ENCODE assay signal across 11 mouse cellular contexts in genomic region chr2:154209112-154209511, GRCm38 (mm10). TPM values are rescaled to one million over a fixed set of nuclear protein-coding genes. Genes with fewer than 3 reads are reported as not detected.
A peak's percentile ranks its signal among the peaks of the same experiment; 100 is the strongest.
DNase-seq lines count a peak whose midpoint lies in the region; ATAC-seq and TF ChIP-seq lines count a peak whose summit lies in the region.
"Had no signal": no experiment of that assay in that cellular context is flagged by ENCODE, and none has a peak within 500 bp of the region (broad histone marks: within the 10 kb centered on the region; RNA-seq: fewer than 3 reads in every experiment).

No protein-coding gene starts in this region.

- H3K27ac ChIP-seq in forebrain, postnatal 0 days (ENCODE audit: low read depth, low read length), result no peak overlapping the region
- no peak overlapping the region for H3K27ac ChIP-seq in forebrain, embryonic 16.5 days (ENCODE audit: low read length)
- H3K27ac ChIP-seq: embryonic facial prominence, embryonic 13.5 days had no signal

- CTCF ChIA-PET in Patski (lab: Charles Lee), result interaction anchor here (1.6 kb wide), 1 partner anchor 12 kb away, joined by 4 read pairs; no protein-coding TSS in a partner anchor

- no peaks in the 10 kb centered on the region for H3K4me1 ChIP-seq in forebrain, postnatal 0 days (ENCODE audit: insufficient read depth)
- H3K4me1 ChIP-seq in forebrain, embryonic 16.5 days (replicated peaks; ENCODE audit: control insufficient read depth, insufficient read depth, low read length), result no peaks in the 10 kb centered on the region
- no peaks in the 10 kb centered on the region for H3K4me1 ChIP-seq in lung, adult 2 months (ENCODE audit: control insufficient read depth, insufficient read depth, low read length)
- H3K4me1 ChIP-seq: embryonic facial prominence, embryonic 13.5 days had no signal

- H3K36me3 ChIP-seq in forebrain, postnatal 0 days (ENCODE audit: insufficient read depth), result no peaks in the 10 kb centered on the region
- no peaks in the 10 kb centered on the region for H3K36me3 ChIP-seq in forebrain, embryonic 16.5 days (ENCODE audit: control insufficient read depth, insufficient read depth)
- H3K36me3 ChIP-seq: embryonic facial prominence, embryonic 13.5 days; heart, embryonic 12.5 days had no signal

- TF ChIP-seq POLR2A in lung, adult 2 months (IDR thresholded peaks at IDR 0.05; ENCODE audit: borderline replicate concordance, extremely low read depth, low read depth, low read length), result no peak

- no peaks in the 10 kb centered on the region for H3K27me3 ChIP-seq in forebrain, postnatal 0 days (ENCODE audit: insufficient read depth, low read length)
- H3K27me3 ChIP-seq in forebrain, embryonic 16.5 days (replicated peaks; ENCODE audit: control insufficient read depth, insufficient read depth, low read length), result no peaks in the 10 kb centered on the region
- H3K27me3 ChIP-seq in Patski, result peaks cover 3% of the 10 kb centered on the region
- H3K27me3 ChIP-seq: embryonic facial prominence, embryonic 13.5 days had no signal

- 8% methylated on average over 3 of the region's 3 CpGs for WGBS in forebrain, postnatal 0 days
- 17% methylated on average over 3 of the region's 3 CpGs for WGBS in forebrain, embryonic 16.5 days
- WGBS in lung, adult 2 months, result 4% methylated on average over 3 of the region's 3 CpGs

- H3K4me2 ChIP-seq in forebrain, postnatal 0 days (ENCODE audit: low read depth), result no peak overlapping the region
- H3K4me2 ChIP-seq in forebrain, embryonic 16.5 days (ENCODE audit: low read length), result no peak overlapping the region
- H3K4me2 ChIP-seq: embryonic facial prominence, embryonic 13.5 days; heart, embryonic 12.5 days had no signal

- H3K4me3 ChIP-seq in forebrain, postnatal 0 days (ENCODE audit: low read depth, low read length), result no peak overlapping the region
- H3K4me3 ChIP-seq in forebrain, embryonic 16.5 days (replicated peaks; ENCODE audit: low read length), result no peak overlapping the region
- H3K4me3 ChIP-seq in lung, adult 2 months (replicated peaks; ENCODE audit: extremely low read depth, low read depth, low read length), result no peak overlapping the region
- H3K4me3 ChIP-seq: embryonic facial prominence, embryonic 13.5 days; heart, embryonic 12.5 days had no signal

- no peak overlapping the region for H3K9ac ChIP-seq in forebrain, postnatal 0 days
- H3K9ac ChIP-seq in forebrain, embryonic 16.5 days (replicated peaks; ENCODE audit: low read depth, low read length), result no peak overlapping the region
- H3K9ac ChIP-seq: embryonic facial prominence, embryonic 13.5 days; heart, embryonic 12.5 days had no signal

- H3K9me3 ChIP-seq in forebrain, postnatal 0 days (ENCODE audit: low read length), result no peaks in the 10 kb centered on the region
- no peaks in the 10 kb centered on the region for H3K9me3 ChIP-seq in forebrain, embryonic 16.5 days (ENCODE audit: control insufficient read depth, low read length)
- H3K9me3 ChIP-seq: embryonic facial prominence, embryonic 13.5 days; heart, embryonic 12.5 days had no signal

- peak; percentile 72 for DNase-seq in forebrain, postnatal 0 days
- DNase-seq in lung, adult 2 months, result no peak
- DNase-seq in lung, adult 18-20 months, result no peak
- DNase-seq in Patski (ENCODE audit: low read depth, low spot score), result no peak
- no peak for DNase-seq in testis, postnatal 10 days (ENCODE audit: low spot score)
- no peak for DNase-seq in frontal cortex, postnatal 10 days (ENCODE audit: low spot score in 2 of 2)

- in situ Hi-C loops in Patski (cut with MboI; ENCODE audit: low pct_unique_long_range_greater_than_20kb), result loop anchor here (25.0 kb wide), 1 partner anchor 378 kb away; no protein-coding TSS in a partner anchor

- ATAC-seq in forebrain, postnatal 0 days, result peak; percentile 32; the same call in 1 of the 2 replicates
- no peak for ATAC-seq in forebrain, embryonic 16.5 days
- ATAC-seq in Patski, result no peak
- peak; percentile 65 for ATAC-seq in megakaryocyte progenitor cell, adult 5-6 weeks (replicated peaks; ENCODE audit: poor library complexity)

- POLR2A ChIA-PET in Patski (lab: Charles Lee), result no interaction called here

- TF ChIP-seq CTCF in forebrain, postnatal 0 days (IDR thresholded peaks at IDR 0.05; ENCODE audit: low read depth), result peak; percentile 75
- peak; percentile 32; the same call in 1 of the 2 replicates for TF ChIP-seq CTCF in lung, adult 2 months (IDR thresholded peaks at IDR 0.05; ENCODE audit: insufficient read depth, low read length)
- peak; percentile 70 for TF ChIP-seq CTCF in Patski (IDR thresholded peaks at IDR 0.05)

RNA-seq across cellular contexts. Expression of gene Bpifb5, which starts 14.4 kb away (rescaled TPM):
- 0.14 and 0.31 TPM in 2 replicates for total RNA-seq in forebrain, postnatal 0 days (2014; rRNA removed)
- polyA plus RNA-seq in forebrain, postnatal 0 days (2015; fragmentation: Nextera tagmentation; extraction: Ambion mirVana), result 0.24 and 0.53 TPM in 2 replicates
- 0.13 and 0.20 TPM in 2 replicates for polyA plus RNA-seq in forebrain, embryonic 16.5 days (2015; fragmentation: Nextera tagmentation; extraction: Ambion mirVana)
- polyA plus RNA-seq in lung, adult 2 months (2012; rRNA removed), result 7.2 and 9.0 TPM in 2 replicates
- polyA plus RNA-seq in Patski (2021), result 0.19 TPM
- not detected in 2 replicates for total RNA-seq in megakaryocyte progenitor cell, adult 5-6 weeks (2015)
- total RNA-seq in megakaryocyte progenitor cell, adult 5-6 weeks (2017), result 0.42 TPM in 1 of 2 replicates, not detected in the other
- total RNA-seq: layer of hippocampus, adult 18-20 months had no signal

RNA-seq across cellular contexts. Expression of gene Bpifb1, which starts 18.5 kb away (rescaled TPM):
- total RNA-seq in forebrain, postnatal 0 days (2014; rRNA removed), result 0.33 TPM in 1 of 2 replicates, not detected in the other
- 0.23 and 0.92 TPM in 2 replicates for polyA plus RNA-seq in forebrain, postnatal 0 days (2015; fragmentation: Nextera tagmentation; extraction: Ambion mirVana)
- polyA plus RNA-seq in forebrain, embryonic 16.5 days (2015; fragmentation: Nextera tagmentation; extraction: Ambion mirVana), result 0.20 and 0.34 TPM in 2 replicates
- 103 and 136 TPM in 2 replicates for polyA plus RNA-seq in lung, adult 2 months (2012; rRNA removed)
- polyA plus RNA-seq in Patski (2021), result 0.04 TPM
- not detected in 2 replicates for total RNA-seq in megakaryocyte progenitor cell, adult 5-6 weeks (2015)
- not detected in 2 replicates for total RNA-seq in megakaryocyte progenitor cell, adult 5-6 weeks (2017)
- polyA plus RNA-seq: embryonic facial prominence, embryonic 13.5 days had no signal

RNA-seq across cellular contexts. Expression of gene Bpifa5, which starts 46.7 kb away (rescaled TPM):
- total RNA-seq in forebrain, postnatal 0 days (2014; rRNA removed), result not detected in 2 replicates
- not detected in 2 replicates for polyA plus RNA-seq in forebrain, postnatal 0 days (2015; fragmentation: Nextera tagmentation; extraction: Ambion mirVana)
- polyA plus RNA-seq in forebrain, embryonic 16.5 days (2015; fragmentation: Nextera tagmentation; extraction: Ambion mirVana), result not detected in 2 replicates
- polyA plus RNA-seq in lung, adult 2 months (2012; rRNA removed), result 4.3 TPM in 1 of 2 replicates, not detected in the other
- not detected for polyA plus RNA-seq in Patski (2021)
- not detected in 2 replicates for total RNA-seq in megakaryocyte progenitor cell, adult 5-6 weeks (2015)
- total RNA-seq in megakaryocyte progenitor cell, adult 5-6 weeks (2017), result not detected in 2 replicates
- total RNA-seq: layer of hippocampus, adult 18-20 months had no signal
- polyA plus RNA-seq: embryonic facial prominence, embryonic 13.5 days; heart, embryonic 12.5 days had no signal

RNA-seq across cellular contexts. Expression of gene Bpifb9a, which starts 48.5 kb away (rescaled TPM):
- total RNA-seq in forebrain, postnatal 0 days (2014; rRNA removed), result not detected in 2 replicates
- polyA plus RNA-seq in forebrain, postnatal 0 days (2015; fragmentation: Nextera tagmentation; extraction: Ambion mirVana), result 0.65 TPM in 1 of 2 replicates, not detected in the other
- polyA plus RNA-seq in forebrain, embryonic 16.5 days (2015; fragmentation: Nextera tagmentation; extraction: Ambion mirVana), result not detected in 2 replicates
- not detected in 2 replicates for polyA plus RNA-seq in lung, adult 2 months (2012; rRNA removed)
- polyA plus RNA-seq in Patski (2021), result not detected
- not detected in 2 replicates for total RNA-seq in megakaryocyte progenitor cell, adult 5-6 weeks (2015)
- total RNA-seq in megakaryocyte progenitor cell, adult 5-6 weeks (2017), result not detected in 2 replicates
- total RNA-seq: layer of hippocampus, adult 18-20 months had no signal
- polyA plus RNA-seq: embryonic facial prominence, embryonic 13.5 days had no signal

Comparison
In these comparisons a context has a peak if more than half of its experiments do, and no peak if none do; other contexts are left out.
1. ATAC-seq: peak in forebrain, postnatal 0 days (single experiment) and megakaryocyte progenitor cell, adult 5-6 weeks (single experiment); none in forebrain, embryonic 16.5 days (single experiment) and Patski (single experiment).
2. RNA of gene Bpifb1, which starts 18.5 kb away (polyA plus RNA-seq): 103 to 136 TPM in lung, adult 2 months; 0.23 to 0.92 TPM in forebrain, postnatal 0 days, 0.20 to 0.34 TPM in forebrain, embryonic 16.5 days and 0.04 TPM in Patski (single experiment); every median in the first group is over 10 times any median in the second.
3. Peak in every context shown above with its lines, with median percentiles within 50 percentile points of each other: CTCF ChIP-seq.